Mouse (Mus musculus) intestine, embryonic 16.5 days (tissue): ENCODE data around the gene Rps8. TPM values are rescaled to one million over a fixed set of nuclear protein-coding genes. Genes with fewer than 3 reads are reported as not detected.

ENCODE experiments used
- ATAC-seq: fragments of 200-750 bp; cut with Nextera tagmentation; 2 replicates; pipeline ENCODE4 v1.8.0; 2017; ENCODE audit warnings: moderate TSS enrichment, moderate library complexity
- H3K27ac ChIP-seq: fragments of 300-500 bp; sonication (generic); 2 replicates; pipeline ENCODE4 v1.5.1; 2014; ENCODE audit warnings: mild to moderate bottlenecking, low read length
- H3K27me3 ChIP-seq: fragments of 300-500 bp; sonication (generic); replicated peaks from 2 replicates; pipeline ENCODE4 v1.6.1; 2014; ENCODE audit warnings: low read length, control low read depth, mixed read lengths; ENCODE audit not compliant: control insufficient read depth, insufficient read depth
- H3K36me3 ChIP-seq: fragments of 300-500 bp; sonication (generic); 2 replicates; pipeline ENCODE4 v1.6.1; 2014; ENCODE audit warnings: low read length, control low read depth; ENCODE audit not compliant: control insufficient read depth, insufficient read depth
- H3K4me1 ChIP-seq: fragments of 300-500 bp; sonication (generic); 2 replicates; pipeline ENCODE4 v1.6.1; 2014; ENCODE audit warnings: low read length, control low read depth, mixed read lengths; ENCODE audit not compliant: control insufficient read depth, insufficient read depth
- H3K4me2 ChIP-seq: fragments of 300-500 bp; sonication (generic); 2 replicates; pipeline ENCODE4 v1.6.1; 2014; ENCODE audit warnings: low read depth, low read length, control low read depth
- H3K4me3 ChIP-seq: fragments of 300-500 bp; sonication (generic); 2 replicates; pipeline ENCODE4 v1.5.1; 2014; ENCODE audit warnings: mild to moderate bottlenecking, low read length
- H3K9ac ChIP-seq: fragments of 300-500 bp; sonication (generic); 2 replicates; pipeline ENCODE4 v1.6.1; 2014; ENCODE audit warnings: low read depth, low read length
- H3K9me3 ChIP-seq: fragments of 300-500 bp; sonication (generic); 2 replicates; pipeline ENCODE4 v1.6.1; 2016; ENCODE audit warnings: low read length, control low read depth; ENCODE audit not compliant: control insufficient read depth
- WGBS: fragments of 180-500 bp; shearing (Covaris S2); extraction: QIAGEN DNeasy Blood & Tissue Kit; methylation state at CpG from one replicate; pipeline ENCODE4 v1.1.7; 2014; 5-methylcytosine and 5-hydroxymethylcytosine counted together
- polyA plus RNA-seq: library from polyadenylated mRNA; unstranded; fragments of >200 nt; fragmentation: Nextera tagmentation; extraction: Ambion mirVana; gene quantifications from 2 replicates; pipeline ENCODE4 v1.2.1, GENCODE M21; 2015

Gene Rps8
- polyA plus RNA-seq, 1 experiment from 2014 or later, result 851 TPM

DNA sequence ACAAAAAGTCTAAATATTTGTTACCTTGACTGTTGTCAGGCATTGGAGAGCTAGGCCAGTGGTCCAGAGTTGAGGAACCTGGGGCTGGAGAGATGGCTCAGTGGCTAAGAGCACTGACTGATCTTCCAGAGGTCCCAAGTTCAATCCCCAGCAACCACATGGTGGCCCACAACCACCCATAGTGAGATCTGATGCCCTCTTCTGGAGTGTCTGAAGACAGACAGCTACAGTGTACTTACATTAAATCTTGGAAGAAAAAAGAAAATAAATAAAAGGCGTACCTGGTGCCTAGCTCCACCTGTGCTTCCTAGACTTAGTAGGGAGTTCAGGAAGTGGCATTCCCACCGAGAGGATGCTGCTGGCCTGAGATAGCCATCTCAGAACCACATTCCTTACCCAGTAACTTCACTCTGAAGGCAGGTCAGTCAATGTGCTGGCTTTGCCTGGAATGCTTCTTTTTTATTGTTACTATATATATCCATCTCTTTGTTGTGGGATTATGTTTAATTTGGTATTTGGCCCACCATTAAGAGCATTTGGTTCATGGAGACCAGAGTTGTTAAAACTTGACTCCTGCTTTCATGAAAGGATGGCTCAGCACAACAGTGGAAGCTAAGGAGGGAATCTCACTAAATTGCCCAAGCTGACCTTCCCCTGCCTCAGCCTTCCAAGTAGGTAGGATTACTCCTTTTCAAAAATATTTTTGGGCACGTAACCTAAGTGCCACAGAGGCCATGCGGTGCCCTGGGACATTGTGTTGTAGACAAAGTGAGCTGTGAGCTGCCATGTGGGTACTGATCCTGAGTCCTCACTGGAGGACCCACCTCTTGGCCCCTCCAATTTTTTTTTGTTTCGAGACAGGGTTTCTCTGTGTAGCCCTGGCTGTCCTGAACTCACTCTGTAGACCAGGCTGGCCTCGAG is 6.5 kb downstream of the Rps8 start:
- no peak overlapping the region; the same call in 1 of the 2 replicates for H3K27ac ChIP-seq
- H3K4me1 ChIP-seq, result peaks cover 21% of the 10 kb centered on the region
- no peak for ATAC-seq
- peaks cover 34% of the 10 kb centered on the region for H3K36me3 ChIP-seq
- H3K27me3 ChIP-seq, result no peaks in the 10 kb centered on the region
- no peak overlapping the region for H3K9ac ChIP-seq
- H3K4me3 ChIP-seq, result no peak overlapping the region
- WGBS, result 76% methylated on average over 6 of the region's 6 CpGs
- no peaks in the 10 kb centered on the region for H3K9me3 ChIP-seq
- no peak overlapping the region for H3K4me2 ChIP-seq

DNA sequence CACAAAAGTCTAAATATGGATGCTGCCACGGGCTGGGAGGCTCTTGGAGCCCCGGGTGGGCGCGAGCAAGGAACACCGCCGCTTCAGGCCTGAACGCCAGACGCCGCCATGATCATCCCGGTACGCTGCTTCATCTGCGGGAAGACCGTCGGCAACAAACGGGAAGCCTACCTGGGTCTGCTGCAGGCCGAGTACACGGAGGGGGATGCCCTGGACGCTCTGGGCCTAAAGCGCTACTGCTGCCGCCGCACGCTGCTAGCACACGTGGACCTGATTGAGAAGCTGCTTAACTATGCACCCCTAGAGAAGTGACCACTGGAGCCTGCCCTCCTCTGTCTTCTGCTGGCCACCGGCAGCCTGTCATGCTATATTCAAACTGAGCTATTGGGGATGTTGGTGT is 7.2 kb downstream of the Rps8 start:
- peaks cover 31% of the 10 kb centered on the region for H3K36me3 ChIP-seq
- no peaks in the 10 kb centered on the region for H3K27me3 ChIP-seq
- no peak overlapping the region for H3K27ac ChIP-seq
- H3K4me2 ChIP-seq, result no peak overlapping the region
- H3K9ac ChIP-seq, result no peak overlapping the region
- H3K4me1 ChIP-seq, result peaks cover 14% of the 10 kb centered on the region
- WGBS, result 70% methylated on average over 24 of the region's 24 CpGs
- no peaks in the 10 kb centered on the region for H3K9me3 ChIP-seq
- no peak for ATAC-seq
- no peak overlapping the region for H3K4me3 ChIP-seq

DNA sequence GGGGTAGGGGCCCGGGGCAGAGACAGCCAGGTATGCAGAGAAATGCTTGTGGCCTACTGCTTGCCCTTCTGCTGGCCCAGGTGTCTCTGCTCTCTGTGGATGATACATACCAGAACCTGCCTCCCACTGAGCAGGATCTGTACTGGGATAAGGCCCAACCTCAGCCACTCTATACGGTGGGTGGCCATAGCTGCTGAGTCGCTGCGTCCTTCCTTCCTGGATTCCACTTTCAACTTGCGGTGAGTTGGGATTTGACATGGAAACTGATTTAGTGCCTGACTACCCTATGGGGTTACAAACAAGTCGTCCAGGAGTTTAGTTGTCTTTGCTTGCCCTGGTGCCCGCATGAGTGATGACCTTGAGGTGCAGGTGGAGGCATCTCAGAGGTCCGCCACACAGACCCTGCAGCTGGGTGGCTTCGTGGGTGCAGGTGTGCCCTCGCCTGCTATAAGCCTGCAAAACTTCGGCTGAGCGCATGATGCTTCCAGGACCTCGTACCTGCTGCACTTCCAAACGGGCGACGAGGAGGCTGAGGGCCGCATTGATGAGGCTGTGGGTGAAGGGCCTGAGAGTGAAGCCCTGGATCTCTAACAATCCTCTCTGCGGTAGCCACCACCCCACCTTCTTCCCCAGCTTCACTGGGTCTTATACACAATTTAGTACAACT is 7.9 kb downstream of the Rps8 start:
- Histone ChIP-seq H3K4me1 (peaks cover 8% of the 10 kb centered on the region), H3K9me3 (no peaks in the 10 kb centered on the region), H3K27me3 (no peaks in the 10 kb centered on the region), H3K27ac (no peak overlapping the region), H3K4me3 (no peak overlapping the region), H3K4me2 (no peak overlapping the region), H3K9ac (no peak overlapping the region), H3K36me3 (peaks cover 26% of the 10 kb centered on the region)
- ATAC-seq, result no peak
- 72% methylated on average over 18 of the region's 18 CpGs for WGBS

DNA sequence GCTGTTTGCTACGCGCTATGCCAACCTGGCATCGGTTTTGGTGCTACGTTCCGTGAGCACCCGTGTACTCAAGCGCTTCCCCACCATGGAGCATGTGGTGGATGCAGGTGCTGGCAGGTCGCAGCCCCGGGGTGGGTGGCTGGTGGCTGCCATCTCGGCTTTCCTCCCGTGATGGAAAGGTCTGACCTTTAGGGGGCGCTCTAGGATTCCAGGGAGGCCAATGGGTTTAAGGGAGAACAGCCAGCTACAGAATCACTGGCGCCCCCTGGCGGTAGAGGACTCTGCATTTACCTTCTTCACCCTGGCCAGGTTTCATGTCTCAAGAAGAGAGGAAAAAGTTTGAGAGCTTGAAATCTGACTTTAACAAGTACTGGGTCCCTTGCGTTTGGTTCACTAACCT is 9.9 kb downstream of the Rps8 start:
- no peak for ATAC-seq
- Histone ChIP-seq H3K27me3 (no peaks in the 10 kb centered on the region), H3K4me2 (no peak overlapping the region), H3K4me1 (no peaks in the 10 kb centered on the region), H3K9me3 (no peaks in the 10 kb centered on the region), H3K4me3 (no peak overlapping the region), H3K27ac (no peak overlapping the region), H3K36me3 (peaks cover 13% of the 10 kb centered on the region), H3K9ac (no peak overlapping the region)
- WGBS, result 34% methylated on average over 15 of the region's 15 CpGs

DNA sequence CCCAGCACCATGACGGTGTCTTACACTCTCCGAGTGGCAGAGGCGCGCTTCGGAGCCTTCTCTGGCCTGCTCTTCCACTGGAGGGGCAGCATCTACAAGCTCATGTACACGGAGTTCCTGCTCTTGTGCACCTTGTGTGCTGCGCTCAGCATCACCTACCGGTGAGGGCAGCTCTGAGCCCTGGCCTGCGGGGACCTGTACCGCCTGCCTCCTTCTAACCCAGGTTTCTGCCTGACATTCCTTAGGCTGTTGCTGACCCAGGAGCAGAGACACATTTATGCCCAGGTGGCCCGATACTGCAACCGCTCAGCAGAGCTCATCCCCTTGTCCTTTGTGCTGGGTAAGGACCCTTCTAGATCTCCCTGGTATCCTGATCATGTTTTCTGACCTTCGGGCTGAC is 10.8 kb downstream of the Rps8 start:
- Histone ChIP-seq H3K4me1 (no peaks in the 10 kb centered on the region), H3K27ac (no peak overlapping the region), H3K9ac (no peak overlapping the region), H3K27me3 (no peaks in the 10 kb centered on the region), H3K9me3 (no peaks in the 10 kb centered on the region), H3K36me3 (peaks cover 4% of the 10 kb centered on the region), H3K4me3 (no peak overlapping the region), H3K4me2 (no peak overlapping the region)
- WGBS, result 93% methylated on average over 13 of the region's 13 CpGs
- no peak for ATAC-seq

DNA sequence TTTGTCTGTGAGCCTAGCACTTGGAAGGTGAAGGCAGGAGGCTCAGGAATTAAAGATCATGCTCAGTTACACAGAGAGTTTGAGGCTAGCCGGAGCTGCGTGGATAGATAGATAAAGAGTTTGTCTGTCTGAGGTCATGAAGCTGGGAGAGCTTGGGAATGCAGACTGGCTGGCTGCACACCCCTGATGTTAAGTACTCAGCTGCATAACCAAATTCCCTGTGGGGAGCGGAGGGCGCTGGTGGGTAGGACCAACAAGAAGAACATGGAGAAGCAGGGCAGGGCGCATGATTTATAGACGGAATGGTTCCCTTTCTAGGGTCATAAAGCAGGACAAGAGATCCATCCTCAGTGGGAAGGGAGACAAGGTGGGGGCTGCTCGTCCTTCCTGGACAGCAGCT is 13.0 kb downstream of the Rps8 start:
- no peaks in the 10 kb centered on the region for H3K9me3 ChIP-seq
- H3K27ac ChIP-seq, result no peak overlapping the region
- H3K4me3 ChIP-seq, result no peak overlapping the region
- 39% methylated on average over 7 of the region's 7 CpGs for WGBS
- H3K4me1 ChIP-seq, result no peaks in the 10 kb centered on the region
- no peak overlapping the region for H3K9ac ChIP-seq
- H3K4me2 ChIP-seq, result no peak overlapping the region
- no peaks in the 10 kb centered on the region for H3K36me3 ChIP-seq
- H3K27me3 ChIP-seq, result no peaks in the 10 kb centered on the region
- ATAC-seq, result no peak

DNA sequence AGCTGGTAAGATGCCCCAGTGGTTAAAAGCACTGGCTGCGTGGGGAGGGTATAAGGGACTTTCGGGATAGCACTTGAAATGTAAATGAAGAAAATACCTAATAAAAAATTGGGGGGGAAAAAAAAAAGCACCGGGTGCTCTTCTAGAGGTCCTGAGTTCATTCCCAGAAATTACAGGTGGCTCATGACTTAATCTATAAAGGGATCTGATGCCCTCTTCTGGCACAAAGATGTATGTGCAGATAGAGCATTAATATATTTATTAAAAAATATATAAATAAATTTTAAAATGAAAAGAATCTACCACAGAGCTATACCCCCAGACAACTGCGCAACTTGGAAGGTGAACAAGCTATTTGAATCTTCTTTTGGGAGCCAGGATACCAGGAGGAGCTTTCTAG is 15.4 kb downstream of the Rps8 start:
- WGBS, result 40% methylated on average over 4 of the region's 4 CpGs
- no peak for ATAC-seq

DNA sequence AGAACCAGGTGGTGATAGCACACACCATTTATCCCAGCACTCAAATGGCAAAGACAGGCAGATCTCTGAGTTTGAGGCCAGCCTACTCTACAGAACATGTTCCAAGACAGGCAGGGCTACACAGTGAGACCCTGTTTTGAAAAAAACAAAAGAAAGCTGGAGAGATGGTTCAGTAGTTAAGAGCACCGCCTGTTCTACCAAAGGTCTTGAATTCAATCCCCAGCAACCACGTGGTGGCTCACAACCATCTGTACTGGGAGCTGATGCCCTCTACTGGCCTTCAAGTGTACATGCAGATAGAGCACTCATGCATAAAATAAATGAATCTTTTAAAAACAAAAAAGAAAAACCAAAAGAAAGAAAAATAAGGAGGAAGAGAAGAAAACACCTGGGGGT is 16.8 kb downstream of the Rps8 start:
- H3K27me3 ChIP-seq, result no peaks in the 10 kb centered on the region
- no peak overlapping the region for H3K4me3 ChIP-seq
- ATAC-seq, result no peak
- H3K4me1 ChIP-seq, result peaks cover 9% of the 10 kb centered on the region
- no peak overlapping the region for H3K4me2 ChIP-seq
- no peaks in the 10 kb centered on the region for H3K9me3 ChIP-seq
- H3K9ac ChIP-seq, result no peak overlapping the region
- no peaks in the 10 kb centered on the region for H3K36me3 ChIP-seq
- no peak overlapping the region for H3K27ac ChIP-seq
- 3% methylated on average over 2 of the region's 2 CpGs for WGBS

More for the DNA sequence above, 15.4 kb downstream of the Rps8 start:
- Histone ChIP-seq H3K4me3 (no peak overlapping the region), H3K4me1 (peaks cover 1% of the 10 kb centered on the region; the same call in 1 of the 2 replicates), H3K27ac (no peak overlapping the region), H3K27me3 (no peaks in the 10 kb centered on the region), H3K36me3 (no peaks in the 10 kb centered on the region), H3K9me3 (no peaks in the 10 kb centered on the region), H3K4me2 (no peak overlapping the region), H3K9ac (no peak overlapping the region)

DNA sequence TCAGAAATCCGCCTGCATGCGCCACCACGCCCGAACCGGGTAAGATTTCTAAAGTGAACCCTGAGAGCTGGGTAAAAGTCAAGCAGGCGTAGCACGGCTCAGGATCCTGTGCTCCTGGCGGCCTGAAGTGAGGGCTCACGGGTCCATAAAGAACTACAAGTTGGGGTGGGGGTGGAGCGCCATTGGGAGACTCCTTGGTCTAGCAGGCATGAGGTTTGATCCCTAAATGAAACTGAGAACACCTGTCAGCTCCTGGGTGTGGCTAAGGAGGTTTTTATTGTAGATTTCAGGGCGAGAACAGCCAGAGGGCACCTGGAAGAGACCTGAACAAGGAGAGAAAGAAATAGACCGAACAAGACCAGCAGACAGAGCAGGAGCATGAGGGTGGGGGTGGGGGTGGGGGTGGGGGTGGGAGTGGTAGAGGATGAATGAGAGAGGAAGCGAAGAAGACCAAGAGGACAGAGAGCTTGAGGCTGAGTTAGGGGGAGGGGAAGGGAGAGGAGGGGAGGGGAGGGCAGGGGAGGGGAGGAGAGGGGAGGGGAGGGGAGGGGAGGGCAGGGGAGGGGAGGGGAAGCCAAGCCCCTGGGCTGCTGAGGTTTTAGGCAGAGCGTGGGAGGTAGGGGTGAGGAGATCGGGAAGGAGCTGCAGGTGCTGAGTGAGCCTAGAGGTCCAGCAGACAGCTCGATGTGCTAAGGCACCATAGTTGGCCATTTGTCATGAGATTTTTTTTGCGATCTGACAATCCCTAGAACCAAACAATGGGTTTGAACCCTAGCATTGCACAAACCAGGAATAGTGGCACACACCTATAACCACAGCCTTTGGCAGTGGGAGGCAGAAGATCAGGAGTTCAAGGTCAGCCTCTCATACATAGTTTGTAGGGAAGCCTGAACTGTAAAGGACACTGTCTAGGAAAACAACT is 17.5 kb downstream of the Rps8 start:
- no peak overlapping the region for H3K4me2 ChIP-seq
- no peaks in the 10 kb centered on the region for H3K36me3 ChIP-seq
- 63% methylated on average over 16 of the region's 17 CpGs for WGBS
- ATAC-seq, result no peak
- peaks cover 12% of the 10 kb centered on the region for H3K4me1 ChIP-seq
- no peaks in the 10 kb centered on the region for H3K27me3 ChIP-seq
- H3K9me3 ChIP-seq, result no peaks in the 10 kb centered on the region
- H3K4me3 ChIP-seq, result no peak overlapping the region
- no peak overlapping the region for H3K27ac ChIP-seq
- no peak overlapping the region for H3K9ac ChIP-seq
